Mouse (Mus musculus) bone marrow macrophage, adult 2 months (primary cell): ENCODE results near the gene Zfp276. TPM values are rescaled to one million over a fixed set of nuclear protein-coding genes. Genes with fewer than 3 reads are reported as not detected.

Source experiments
- H3K27ac ChIP-seq: 2 replicates; pipeline ENCODE4 v1.5.1; 2012; ENCODE audit warnings: low read depth, low read length; ENCODE audit not compliant: insufficient read depth
- H3K4me1 ChIP-seq: 2 replicates; pipeline ENCODE4 v1.6.1; 2012; ENCODE audit warnings: low read length; ENCODE audit not compliant: control insufficient read depth, insufficient read depth
- H3K4me3 ChIP-seq: 2 replicates; pipeline ENCODE4 v1.5.1; 2012; ENCODE audit warnings: mild to moderate bottlenecking, low read length, moderate library complexity; ENCODE audit not compliant: insufficient read depth
- CTCF ChIP-seq: IDR thresholded peaks from 2 replicates; pipeline ENCODE4 v1.5.1; 2012; ENCODE audit warnings: low read depth, mild to moderate bottlenecking, low read length, moderate library complexity
- POLR2A ChIP-seq: IDR thresholded peaks from 2 replicates; pipeline ENCODE4 v1.6.1; 2012; ENCODE audit warnings: mild to moderate bottlenecking, low read depth, low read length, borderline replicate concordance
- polyA plus RNA-seq: library from polyadenylated mRNA; stranded (reverse); fragments of >200 nt; gene quantifications from 2 replicates; pipeline ENCODE4 v1.2.4, GENCODE M21; 2012; ENCODE audit not compliant: missing spikeins, insufficient read depth, insufficient read length

The Zfp276 gene
- polyA plus RNA-seq, 1 experiment = 17.1 TPM

- H3K4me3 ChIP-seq = no peak overlapping the region
- no peak for TF ChIP-seq POLR2A
- TF ChIP-seq CTCF = peak; percentile 61; the same call in 1 of the 2 replicates
- H3K4me1 ChIP-seq = peaks cover 2% of the 10 kb centered on the region; the same call in 1 of the 2 replicates
- no peak overlapping the region for H3K27ac ChIP-seq
These were observed 36.2 kb downstream of the Zfp276 start for GRCm38 (mm10) chr8:123290166-123290565.

DNA sequence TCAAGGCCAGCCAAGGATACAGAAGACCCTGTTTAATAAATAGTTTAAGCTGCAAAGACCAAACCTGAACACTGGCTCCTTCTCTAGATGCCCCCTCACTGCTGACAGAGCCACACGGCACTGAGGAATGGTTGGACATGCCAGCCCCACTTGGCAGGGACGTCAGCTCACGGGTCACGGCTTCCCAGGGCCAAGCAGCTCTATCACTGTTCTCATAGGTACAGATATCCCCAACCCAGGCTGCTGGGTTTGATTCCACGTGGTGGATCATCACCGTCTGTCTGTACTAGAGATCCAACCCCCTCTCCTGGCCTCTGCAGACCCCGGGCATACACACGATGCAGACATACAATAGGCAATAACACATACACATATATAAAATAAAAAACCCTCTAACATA is 36.7 kb downstream of the Zfp276 start:
- Histone ChIP-seq H3K4me1 (peaks cover 2% of the 10 kb centered on the region; the same call in 1 of the 2 replicates), H3K27ac (no peak overlapping the region), H3K4me3 (no peak overlapping the region)
- TF ChIP-seq CTCF (no peak), POLR2A (no peak)

GRCm38 (mm10) chr8:123291716-123292115 is 37.7 kb downstream of the Zfp276 start:
- H3K4me3 ChIP-seq = no peak overlapping the region
- H3K27ac ChIP-seq = no peak overlapping the region
- H3K4me1 ChIP-seq = peaks cover 2% of the 10 kb centered on the region; the same call in 1 of the 2 replicates
- no peak for TF ChIP-seq POLR2A

GRCm38 (mm10) chr8:123292281-123292680 is 38.3 kb downstream of the Zfp276 start:
- no peak overlapping the region for H3K4me3 ChIP-seq
- TF ChIP-seq CTCF (no peak), POLR2A (no peak)
- H3K27ac ChIP-seq = no peak overlapping the region
- peaks cover 4% of the 10 kb centered on the region for H3K4me1 ChIP-seq

- Histone ChIP-seq H3K4me1 (peaks cover 5% of the 10 kb centered on the region), H3K27ac (no peak overlapping the region), H3K4me3 (no peak overlapping the region)
- no peak for TF ChIP-seq POLR2A
- TF ChIP-seq CTCF = no peak
These were observed 38.8 kb downstream of the Zfp276 start for GRCm38 (mm10) chr8:123292785-123293184.

DNA sequence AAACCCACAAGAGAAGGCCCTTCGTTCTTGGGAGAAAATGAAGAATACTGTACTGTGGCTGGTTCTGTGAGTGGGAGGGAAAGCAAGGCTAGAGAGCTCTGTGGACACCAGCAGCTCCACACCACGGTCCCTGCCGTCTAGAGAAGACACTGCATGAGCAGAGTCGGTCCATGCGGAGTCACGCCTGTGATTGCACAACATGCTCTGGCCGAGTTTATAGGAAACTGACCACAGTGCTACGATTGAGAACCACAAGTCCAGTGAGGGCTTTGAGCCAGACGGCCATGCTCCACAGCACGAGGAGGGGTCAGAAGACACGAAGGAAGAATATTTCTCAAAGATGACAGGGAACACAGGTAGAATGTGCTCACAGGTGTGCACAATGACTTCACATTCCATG is 44.3 kb downstream of the Zfp276 start:
- TF ChIP-seq POLR2A = no peak
- TF ChIP-seq CTCF = no peak
- H3K4me3 ChIP-seq = no peak overlapping the region
- H3K4me1 ChIP-seq = peaks cover 12% of the 10 kb centered on the region
- no peak overlapping the region for H3K27ac ChIP-seq

GRCm38 (mm10) chr8:123308738-123309137 is 54.7 kb downstream of the Zfp276 start:
- no peak for TF ChIP-seq POLR2A
- TF ChIP-seq CTCF = no peak; the same call in 1 of the 2 replicates
- no peak overlapping the region for H3K27ac ChIP-seq
- H3K4me3 ChIP-seq = no peak overlapping the region
- no peaks in the 10 kb centered on the region for H3K4me1 ChIP-seq

DNA sequence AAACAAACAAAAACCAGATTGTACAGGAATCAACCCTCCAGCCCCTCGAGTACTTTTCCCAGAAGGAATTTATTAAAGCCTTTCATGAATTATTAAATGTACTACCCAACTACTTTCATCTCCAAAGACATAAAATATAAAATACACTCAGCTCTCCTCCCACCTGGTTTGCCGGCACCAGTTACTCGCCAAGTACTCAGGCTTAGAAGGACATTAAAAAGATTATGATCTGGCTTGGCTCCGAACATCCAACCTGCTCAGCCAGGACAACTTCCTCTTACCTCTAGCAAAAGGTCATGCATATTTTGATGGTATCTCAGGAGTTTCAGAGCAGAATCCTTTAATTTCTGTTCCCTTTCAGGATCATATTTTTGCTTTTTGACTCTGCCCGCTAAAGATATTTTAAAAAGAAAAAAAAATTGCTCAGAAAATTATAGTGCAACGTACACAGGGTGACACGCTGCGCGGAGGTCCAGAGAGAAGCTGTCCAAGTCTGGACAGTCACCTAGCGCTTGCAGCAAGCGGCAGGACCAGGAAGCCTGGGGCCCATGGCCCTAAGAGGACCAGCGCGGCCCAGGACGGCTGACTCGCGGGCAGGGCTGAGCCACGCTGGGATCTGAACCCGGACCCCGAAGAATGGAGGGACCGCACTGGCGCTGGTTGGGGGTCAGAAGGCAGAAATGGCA is 63.9 kb downstream of the Zfp276 start:
- Histone ChIP-seq H3K4me3 (peak overlapping the region; percentile 72), H3K4me1 (no peaks in the 10 kb centered on the region), H3K27ac (no peak overlapping the region)
- TF ChIP-seq CTCF = peak; percentile 9; the same call in 1 of the 2 replicates
- TF ChIP-seq POLR2A = no peak

- Histone ChIP-seq H3K27ac (no peak within 1 kb of the TSS), H3K4me3 (peak within 1 kb of the TSS; percentile 72), H3K4me1 (no peaks in the 10 kb centered on the region)
- TF ChIP-seq CTCF = no peak
- TF ChIP-seq POLR2A = 0 out of 2 replicates have a peak, but pooled peaks have one; percentile 73
These were observed 64.5 kb downstream of the Zfp276 start, which contains the start of gene Fanca for GRCm38 (mm10) chr8:123318467-123318911. Fanca (minus strand) TSS chr8:123318576.

Other genes starting within 250 kb of the Zfp276 start
- gene Ankrd11, start 211.9 kb upstream of the Zfp276 start, polyA plus RNA-seq = 76.2 and 79.2 TPM in 2 replicates
- gene Spg7, start 191.3 kb upstream of the Zfp276 start, polyA plus RNA-seq = 58.3 and 65.1 TPM in 2 replicates
- 1,467 and 1,640 TPM in 2 replicates for gene Rpl13, start 151.8 kb upstream of the Zfp276 start, polyA plus RNA-seq
- gene Cpne7, start 136.8 kb upstream of the Zfp276 start, polyA plus RNA-seq = not detected in 2 replicates
- gene Sult5a1, start 95.9 kb upstream of the Zfp276 start, polyA plus RNA-seq = not detected in 2 replicates
- not detected in 2 replicates for gene Dpep1, start 68.0 kb upstream of the Zfp276 start, polyA plus RNA-seq
- 97.2 and 102 TPM in 2 replicates for gene Chmp1a, start 41.4 kb upstream of the Zfp276 start, polyA plus RNA-seq
- 0.87 and 1.4 TPM in 2 replicates for gene Spata33, start 41.4 kb upstream of the Zfp276 start, polyA plus RNA-seq
- gene Cdk10, start 29.4 kb upstream of the Zfp276 start, polyA plus RNA-seq = 35.5 and 36.1 TPM in 2 replicates
- gene Spata2l, start 18.0 kb upstream of the Zfp276 start, polyA plus RNA-seq = 8.2 and 11.2 TPM in 2 replicates
- 42.6 and 43.7 TPM in 2 replicates for gene Vps9d1, start 153 bp downstream of the Zfp276 start, polyA plus RNA-seq
- 13.6 and 16.5 TPM in 2 replicates for gene Fanca, start 64.4 kb downstream of the Zfp276 start, polyA plus RNA-seq
- gene Spire2, start 78.5 kb downstream of the Zfp276 start, polyA plus RNA-seq = not detected in 2 replicates
- gene Tcf25, start 119.6 kb downstream of the Zfp276 start, polyA plus RNA-seq = 218 and 244 TPM in 2 replicates
- gene Mc1r, start 152.9 kb downstream of the Zfp276 start, polyA plus RNA-seq = not detected in 2 replicates
- not detected in 2 replicates for gene Tubb3, start 157.2 kb downstream of the Zfp276 start, polyA plus RNA-seq
- gene Def8, start 169.3 kb downstream of the Zfp276 start, polyA plus RNA-seq = 25.8 and 30.8 TPM in 2 replicates
- gene Afg3l1, start 223.7 kb downstream of the Zfp276 start, polyA plus RNA-seq = 22.7 and 26.7 TPM in 2 replicates